Mouse (Mus musculus): Measurements from ENCODE around the gene Rap1gap2. TPM values are rescaled to one million over a fixed set of nuclear protein-coding genes. Genes with fewer than 3 reads are reported as not detected.

Rap1gap2 gene
- polyA plus RNA-seq, 1 experiment from 2014 or later, result 1.1 TPM

- Histone ChIP-seq H3K9ac (replicated peaks; ENCODE audit: low read length) (no peak overlapping the region), H3K4me3 (ENCODE audit: low read depth, low read length) (no peak overlapping the region), H3K4me1 (ENCODE audit: control insufficient read depth, insufficient read depth, low read length) (no peaks in the 10 kb centered on the region), H3K27me3 (ENCODE audit: control insufficient read depth, insufficient read depth, low read length) (no peaks in the 10 kb centered on the region), H3K9me3 (replicated peaks; ENCODE audit: control insufficient read depth, low read length) (no peaks in the 10 kb centered on the region), H3K4me2 (ENCODE audit: low read depth, low read length) (no peak overlapping the region), H3K36me3 (replicated peaks; ENCODE audit: control insufficient read depth, insufficient read depth, low read depth, low read length) (no peaks in the 10 kb centered on the region), H3K27ac (replicated peaks; ENCODE audit: low read depth, low read length) (no peak overlapping the region)
- WGBS, result 81% methylated on average over 4 of the region's 4 CpGs
- DNase-seq (ENCODE audit: low spot score), result no peak
- ATAC-seq (replicated peaks; ENCODE audit: insufficient number of reproducible peaks, low FRiP score, low TSS enrichment, low read depth), result no peak
Observed at GRCm38 (mm10) chr11:74566326-74566874, 44.3 kb downstream of the Rap1gap2 start.

- no peaks in the 10 kb centered on the region for H3K27me3 ChIP-seq (ENCODE audit: control insufficient read depth, insufficient read depth, low read length)
- H3K27ac ChIP-seq (replicated peaks; ENCODE audit: low read depth, low read length), result no peak overlapping the region
- ATAC-seq (replicated peaks; ENCODE audit: insufficient number of reproducible peaks, low FRiP score, low TSS enrichment, low read depth), result no peak
- DNase-seq (ENCODE audit: low spot score), result no peak
- no peaks in the 10 kb centered on the region for H3K36me3 ChIP-seq (replicated peaks; ENCODE audit: control insufficient read depth, insufficient read depth, low read depth, low read length)
- H3K4me1 ChIP-seq (ENCODE audit: control insufficient read depth, insufficient read depth, low read length), result no peaks in the 10 kb centered on the region
- no peak overlapping the region for H3K9ac ChIP-seq (replicated peaks; ENCODE audit: low read length)
- no peak overlapping the region for H3K4me2 ChIP-seq (ENCODE audit: low read depth, low read length)
- no peaks in the 10 kb centered on the region for H3K9me3 ChIP-seq (replicated peaks; ENCODE audit: control insufficient read depth, low read length)
- H3K4me3 ChIP-seq (ENCODE audit: low read depth, low read length), result no peak overlapping the region
- WGBS, result 92% methylated on average over 4 of the region's 4 CpGs
Observed at GRCm38 (mm10) chr11:74561392-74561791, 49.3 kb downstream of the Rap1gap2 start.

- Histone ChIP-seq H3K36me3 (replicated peaks; ENCODE audit: control insufficient read depth, insufficient read depth, low read depth, low read length) (no peaks in the 10 kb centered on the region), H3K9ac (replicated peaks; ENCODE audit: low read length) (no peak overlapping the region), H3K27me3 (ENCODE audit: control insufficient read depth, insufficient read depth, low read length) (no peaks in the 10 kb centered on the region), H3K9me3 (replicated peaks; ENCODE audit: control insufficient read depth, low read length) (no peaks in the 10 kb centered on the region), H3K4me3 (ENCODE audit: low read depth, low read length) (no peak overlapping the region), H3K27ac (replicated peaks; ENCODE audit: low read depth, low read length) (no peak overlapping the region), H3K4me1 (ENCODE audit: control insufficient read depth, insufficient read depth, low read length) (no peaks in the 10 kb centered on the region), H3K4me2 (ENCODE audit: low read depth, low read length) (no peak overlapping the region)
- 90% methylated on average over 9 of the region's 9 CpGs for WGBS
- no peak for ATAC-seq (replicated peaks; ENCODE audit: insufficient number of reproducible peaks, low FRiP score, low TSS enrichment, low read depth)
- no peak for DNase-seq (ENCODE audit: low spot score)
Observed at GRCm38 (mm10) chr11:74560600-74561227, 50.0 kb downstream of the Rap1gap2 start.

- H3K9me3 ChIP-seq (replicated peaks; ENCODE audit: control insufficient read depth, low read length), result no peaks in the 10 kb centered on the region
- H3K4me1 ChIP-seq (ENCODE audit: control insufficient read depth, insufficient read depth, low read length), result no peaks in the 10 kb centered on the region
- no peak overlapping the region for H3K27ac ChIP-seq (replicated peaks; ENCODE audit: low read depth, low read length)
- H3K27me3 ChIP-seq (ENCODE audit: control insufficient read depth, insufficient read depth, low read length), result no peaks in the 10 kb centered on the region
- WGBS, result 79% methylated on average over 5 of the region's 5 CpGs
- no peak overlapping the region for H3K4me3 ChIP-seq (ENCODE audit: low read depth, low read length)
- DNase-seq (ENCODE audit: low spot score) (no peak), ATAC-seq (replicated peaks; ENCODE audit: insufficient number of reproducible peaks, low FRiP score, low TSS enrichment, low read depth) (no peak)
- no peak overlapping the region for H3K9ac ChIP-seq (replicated peaks; ENCODE audit: low read length)
- H3K36me3 ChIP-seq (replicated peaks; ENCODE audit: control insufficient read depth, insufficient read depth, low read depth, low read length), result no peaks in the 10 kb centered on the region
- H3K4me2 ChIP-seq (ENCODE audit: low read depth, low read length), result no peak overlapping the region
Observed at GRCm38 (mm10) chr11:74559793-74560433, 50.8 kb downstream of the Rap1gap2 start.

- WGBS, result 89% methylated on average over 5 of the region's 5 CpGs
- no peak for ATAC-seq (replicated peaks; ENCODE audit: insufficient number of reproducible peaks, low FRiP score, low TSS enrichment, low read depth)
Observed at GRCm38 (mm10) chr11:74558933-74559332, 51.8 kb downstream of the Rap1gap2 start.

DNA sequence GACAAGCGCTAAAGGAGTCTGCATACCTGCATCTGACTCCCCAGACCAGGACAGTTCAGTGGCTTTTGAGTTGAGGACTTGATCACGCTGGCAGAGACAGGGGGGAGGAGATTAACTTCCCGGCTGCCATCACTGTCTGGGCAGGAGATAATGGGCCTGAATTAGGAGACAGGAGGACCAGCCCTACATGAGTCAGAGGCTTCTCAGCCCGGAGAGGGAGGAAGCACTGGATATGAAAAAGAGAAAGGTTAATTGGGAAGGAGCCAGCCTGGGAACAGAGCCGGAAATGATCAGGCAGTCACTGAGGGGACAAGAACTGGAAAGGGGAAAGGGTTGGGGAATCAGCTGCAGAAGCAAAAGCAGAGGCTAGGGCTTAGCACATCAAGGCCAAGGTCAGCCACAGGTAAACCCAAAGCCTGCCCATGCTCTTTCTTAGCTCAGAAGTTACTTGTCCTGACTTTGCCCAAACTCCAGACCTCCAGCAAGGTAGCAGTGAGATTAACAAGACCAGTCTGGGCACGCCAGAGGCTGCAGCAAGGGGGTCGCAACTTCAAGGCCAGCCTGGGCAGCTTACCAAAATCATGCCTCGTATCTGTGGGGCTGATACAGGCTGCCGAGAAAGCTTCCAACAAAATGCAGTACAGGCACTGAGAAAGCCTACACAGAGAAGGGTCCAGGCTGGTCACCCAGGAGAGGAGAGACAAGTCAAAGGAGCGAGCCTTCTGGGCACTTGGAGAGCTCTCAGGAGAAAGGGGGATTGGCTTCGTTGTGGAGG lies 53.1 kb downstream of the Rap1gap2 start:
- WGBS, result 58% methylated on average over 11 of the region's 11 CpGs
- no peak overlapping the region for H3K9ac ChIP-seq (replicated peaks; ENCODE audit: low read length)
- no peaks in the 10 kb centered on the region for H3K27me3 ChIP-seq (ENCODE audit: control insufficient read depth, insufficient read depth, low read length)
- no peak for DNase-seq (ENCODE audit: low spot score)
- no peak for ATAC-seq (replicated peaks; ENCODE audit: insufficient number of reproducible peaks, low FRiP score, low TSS enrichment, low read depth)
- no peaks in the 10 kb centered on the region for H3K4me1 ChIP-seq (ENCODE audit: control insufficient read depth, insufficient read depth, low read length)
- H3K27ac ChIP-seq (replicated peaks; ENCODE audit: low read depth, low read length), result no peak overlapping the region
- no peak overlapping the region for H3K4me2 ChIP-seq (ENCODE audit: low read depth, low read length)
- H3K36me3 ChIP-seq (replicated peaks; ENCODE audit: control insufficient read depth, insufficient read depth, low read depth, low read length), result no peaks in the 10 kb centered on the region
- H3K9me3 ChIP-seq (replicated peaks; ENCODE audit: control insufficient read depth, low read length), result no peaks in the 10 kb centered on the region
- H3K4me3 ChIP-seq (ENCODE audit: low read depth, low read length), result no peak overlapping the region

More at GRCm38 (mm10) chr11:74558933-74559332, 51.8 kb downstream of the Rap1gap2 start:
- Histone ChIP-seq H3K4me1 (ENCODE audit: control insufficient read depth, insufficient read depth, low read length) (no peaks in the 10 kb centered on the region), H3K9me3 (replicated peaks; ENCODE audit: control insufficient read depth, low read length) (no peaks in the 10 kb centered on the region), H3K4me2 (ENCODE audit: low read depth, low read length) (no peak overlapping the region), H3K36me3 (replicated peaks; ENCODE audit: control insufficient read depth, insufficient read depth, low read depth, low read length) (no peaks in the 10 kb centered on the region), H3K27me3 (ENCODE audit: control insufficient read depth, insufficient read depth, low read length) (no peaks in the 10 kb centered on the region), H3K9ac (replicated peaks; ENCODE audit: low read length) (no peak overlapping the region), H3K27ac (replicated peaks; ENCODE audit: low read depth, low read length) (no peak overlapping the region), H3K4me3 (ENCODE audit: low read depth, low read length) (no peak overlapping the region)
- no peak for DNase-seq (ENCODE audit: low spot score)

DNA sequence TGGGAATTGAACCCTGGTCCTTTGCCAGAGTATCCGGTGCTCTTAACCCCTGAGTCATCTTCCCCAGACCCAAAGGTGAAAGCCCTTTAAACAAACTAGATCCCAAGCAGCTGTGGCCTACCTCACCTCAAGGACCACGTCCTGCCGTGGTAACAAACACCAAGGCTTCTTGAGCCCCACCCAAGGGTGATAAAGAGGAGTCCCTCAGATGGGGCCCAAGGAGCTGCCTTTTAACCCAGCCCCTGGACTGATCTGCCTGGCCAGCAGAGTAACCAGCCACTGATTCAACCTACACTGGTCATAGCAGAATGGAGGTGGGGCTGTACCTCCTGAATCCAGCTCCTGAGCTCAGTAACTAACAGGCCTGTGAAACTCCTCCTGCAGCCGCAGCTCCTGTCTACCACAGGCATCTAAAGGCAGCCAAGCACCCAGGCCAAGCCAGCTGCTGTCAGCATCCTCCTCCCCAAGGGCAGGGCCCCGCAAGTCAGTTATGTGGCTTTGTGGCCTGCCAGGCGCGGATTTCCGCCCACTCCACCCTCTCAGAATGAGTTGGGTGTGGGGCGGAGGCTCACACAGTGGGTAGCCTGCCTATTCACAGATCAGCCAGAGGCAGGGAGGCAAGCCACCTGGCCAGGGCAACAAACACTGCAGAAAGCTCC lies 54.9 kb downstream of the Rap1gap2 start:
- 51% methylated on average over 9 of the region's 9 CpGs for WGBS
- Histone ChIP-seq H3K4me1 (ENCODE audit: control insufficient read depth, insufficient read depth, low read length) (no peaks in the 10 kb centered on the region), H3K27ac (replicated peaks; ENCODE audit: low read depth, low read length) (no peak overlapping the region), H3K9me3 (replicated peaks; ENCODE audit: control insufficient read depth, low read length) (no peaks in the 10 kb centered on the region), H3K4me2 (ENCODE audit: low read depth, low read length) (no peak overlapping the region), H3K36me3 (replicated peaks; ENCODE audit: control insufficient read depth, insufficient read depth, low read depth, low read length) (no peaks in the 10 kb centered on the region), H3K9ac (replicated peaks; ENCODE audit: low read length) (no peak overlapping the region), H3K4me3 (ENCODE audit: low read depth, low read length) (no peak overlapping the region), H3K27me3 (ENCODE audit: control insufficient read depth, insufficient read depth, low read length) (no peaks in the 10 kb centered on the region)
- ATAC-seq (replicated peaks; ENCODE audit: insufficient number of reproducible peaks, low FRiP score, low TSS enrichment, low read depth), result no peak
- DNase-seq (ENCODE audit: low spot score), result no peak
